Mouse (Mus musculus) G1E-ER4 (cell line): Measurements from ENCODE around the gene Zfp13. TPM values are rescaled to one million over a fixed set of nuclear protein-coding genes. Genes with fewer than 3 reads are reported as not detected.

Experiments
- GATA1 ChIP-seq: IDR thresholded peaks from one replicate; pipeline ENCODE4 v1.8.0; 2012; ENCODE audit warnings: low read length, inconsistent platforms
- polyA plus RNA-seq: library from polyadenylated mRNA; stranded (reverse); fragments of >175 nt; gene quantifications from 2 replicates; pipeline ENCODE4 v1.2.3, GENCODE M21; 2012

The Zfp13 gene
- polyA plus RNA-seq, result 0.21 TPM in 2 replicates

GRCm38 (mm10) chr17:23598582-23599552, at the start of gene Zfp13:
TSS of gene Zfp13 (minus strand) at chr17:23599487.
- no peak for TF ChIP-seq GATA1

GRCm38 (mm10) chr17:23645894-23646293, 46.6 kb upstream of the Zfp13 start:
- TF ChIP-seq GATA1, result no peak

- no peak for TF ChIP-seq GATA1
Measured at GRCm38 (mm10) chr17:23644613-23645495, 45.6 kb upstream of the Zfp13 start, which contains the start of gene Mmp25. TSS of gene Mmp25 (minus strand) at chr17:23645277.

GRCm38 (mm10) chr17:23631241-23631640, 32.0 kb upstream of the Zfp13 start:
- no peak for TF ChIP-seq GATA1

- TF ChIP-seq GATA1, result no peak
Measured at GRCm38 (mm10) chr17:23630195-23631020, 31.1 kb upstream of the Zfp13 start.

- TF ChIP-seq GATA1, result no peak
Measured at GRCm38 (mm10) chr17:23627813-23628212, 28.5 kb upstream of the Zfp13 start.

GRCm38 (mm10) chr17:23620351-23620750, 21.1 kb upstream of the Zfp13 start:
- TF ChIP-seq GATA1, result no peak

- no peak for TF ChIP-seq GATA1
Measured at GRCm38 (mm10) chr17:23617087-23617486, 17.8 kb upstream of the Zfp13 start.

- no peak for TF ChIP-seq GATA1
Measured at GRCm38 (mm10) chr17:23610361-23610800, 11.1 kb upstream of the Zfp13 start.

GRCm38 (mm10) chr17:23609612-23610011, 10.3 kb upstream of the Zfp13 start:
- TF ChIP-seq GATA1, result no peak

GRCm38 (mm10) chr17:23605220-23605619, 5.9 kb upstream of the Zfp13 start:
- no peak for TF ChIP-seq GATA1

- TF ChIP-seq GATA1, result no peak
Measured at GRCm38 (mm10) chr17:23604394-23604793, 5.1 kb upstream of the Zfp13 start.

- TF ChIP-seq GATA1, result no peak
Measured at GRCm38 (mm10) chr17:23603542-23603941, 4.3 kb upstream of the Zfp13 start.

- TF ChIP-seq GATA1, result no peak
Measured at GRCm38 (mm10) chr17:23603077-23603476, 3.8 kb upstream of the Zfp13 start.

GRCm38 (mm10) chr17:23601836-23602585, 2.7 kb upstream of the Zfp13 start:
- no peak for TF ChIP-seq GATA1
